Mouse (Mus musculus) hematopoietic stem cell, adult 5-6 weeks (primary cell): ENCODE measurements at regions not wholly inside any gene's neighbourhood (a gene's known extent, or its start where the extent isn't known, plus 50 kb on each side); places are given as distances from the start of the nearest gene placed in this dataset.

ENCODE experiments used
- ATAC-seq, 2 experiments: fragments of 125-278 bp in 1 of 2; replicated peaks in 1 of 2; 2 replicates each; pipeline ENCODE4 v1.8.0; 2016 to 2017; ENCODE audit warnings: inconsistent platforms in 2 of 2, mild to moderate bottlenecking in 2 of 2, moderate number of reproducible peaks in 2 of 2, low read depth in 1 of 2, moderate TSS enrichment in 1 of 2; ENCODE audit not compliant: low FRiP score in 2 of 2, poor library complexity in 2 of 2, severe bottlenecking in 2 of 2, insufficient read depth in 1 of 2, low TSS enrichment in 1 of 2

DNA sequence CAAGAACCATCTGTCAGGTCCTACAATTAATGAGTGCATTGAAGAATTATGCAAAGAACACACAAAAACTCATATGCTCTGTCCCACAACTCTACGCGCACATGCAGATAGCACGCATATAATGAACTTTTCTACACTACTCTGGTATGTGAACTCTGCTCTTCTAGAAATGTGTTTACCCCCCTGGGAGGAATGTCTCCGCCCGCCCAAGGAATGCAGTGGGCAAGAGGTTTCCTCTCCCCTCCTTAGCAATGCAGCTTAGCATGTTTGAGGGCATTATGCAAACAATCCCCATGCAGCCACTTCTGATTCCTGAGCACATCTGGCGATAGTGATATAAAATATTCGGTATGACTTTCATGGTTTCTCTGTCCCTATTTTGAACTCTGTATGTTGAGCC lies 59.0 kb upstream of the Tgfbr2 start:
- ATAC-seq = no peak

- ATAC-seq = no peak
Measured at GRCm38 (mm10) chr9:116232386-116232785, 57.2 kb upstream of the Tgfbr2 start.

DNA sequence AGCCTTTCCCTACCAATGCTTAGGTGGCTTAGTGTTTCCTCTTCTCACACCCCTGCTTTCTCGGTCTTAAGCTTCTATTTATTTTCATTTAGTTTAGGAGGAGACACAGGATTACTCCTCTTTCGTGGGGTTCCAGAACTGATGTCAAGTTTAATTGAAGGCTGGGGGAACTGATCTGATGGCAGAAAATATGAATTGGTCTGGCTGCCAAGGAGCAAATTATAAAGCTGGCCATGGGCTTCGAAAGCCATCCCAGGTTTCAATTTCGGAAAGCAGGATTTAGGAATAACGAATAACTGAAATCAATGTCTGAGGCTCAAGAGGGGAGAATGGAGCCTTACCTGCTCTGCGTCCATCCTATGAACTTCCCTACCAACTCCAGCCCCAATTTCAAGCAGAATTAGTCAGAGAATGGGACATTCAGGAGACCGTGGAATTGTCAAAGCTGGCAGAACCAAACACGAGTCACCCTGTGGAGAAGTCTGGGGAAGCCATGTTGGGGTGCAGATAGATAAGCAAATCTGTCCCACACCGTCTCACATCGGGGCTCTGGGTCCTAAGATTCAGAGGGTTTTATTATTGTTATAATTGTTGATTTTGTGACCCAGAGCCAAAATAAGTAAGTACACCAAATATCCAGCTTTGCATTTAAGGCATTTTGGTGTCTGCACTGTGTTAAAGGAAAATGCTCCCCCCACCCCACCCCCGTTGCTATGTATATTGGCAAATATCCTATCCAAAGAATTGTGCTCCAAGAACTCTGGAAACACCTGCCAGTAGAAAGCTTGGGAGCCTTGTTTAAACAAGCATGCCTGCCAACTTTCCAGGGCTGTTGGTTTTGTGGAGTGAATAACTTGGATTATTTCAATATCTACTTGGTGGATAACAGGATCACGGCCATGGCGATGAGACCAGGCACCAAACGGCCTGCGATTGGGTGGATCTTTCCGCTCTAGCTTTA lies 56.5 kb upstream of the Tgfbr2 start:
- ATAC-seq = no peak

- no peak for ATAC-seq
Measured at GRCm38 (mm10) chr9:116230346-116230745, 55.2 kb upstream of the Tgfbr2 start.

GRCm38 (mm10) chr9:116228443-116228842 lies 53.3 kb upstream of the Tgfbr2 start:
- no peak for ATAC-seq

- ATAC-seq = no peak
Measured at GRCm38 (mm10) chr9:116227738-116228137, 52.6 kb upstream of the Tgfbr2 start.
